Mouse (Mus musculus): ENCODE measurements around the gene Usp33. TPM values are rescaled to one million over a fixed set of nuclear protein-coding genes. Genes with fewer than 3 reads are reported as not detected.

Usp33 gene
- polyA plus RNA-seq, 1 experiment from 2014 or later: 79.1 TPM

GRCm38 (mm10) chr3:152395350-152396277, 49.3 kb downstream of the Usp33 start, which contains the start of gene Zzz3:
Zzz3 (plus strand) TSS chr3:152395473.
- H3K9me3 ChIP-seq: no peaks in the 10 kb centered on the region
- peak within 1 kb of the TSS; percentile 83 for H3K4me2 ChIP-seq (replicated peaks)
- H3K4me3 ChIP-seq (replicated peaks): peak within 1 kb of the TSS; percentile 81
- WGBS: under 1% methylated on average over 75 of the region's 108 CpGs
- peak within 1 kb of the TSS; percentile 99 for H3K27ac ChIP-seq
- no peaks in the 10 kb centered on the region for H3K27me3 ChIP-seq
- ATAC-seq: peak; percentile 94
- peaks cover 29% of the 10 kb centered on the region for H3K4me1 ChIP-seq (replicated peaks)
- H3K36me3 ChIP-seq: peaks cover 15% of the 10 kb centered on the region
- peak within 1 kb of the TSS; percentile 88 for H3K9ac ChIP-seq (replicated peaks)

- under 1% methylated on average over 54 of the region's 102 CpGs for WGBS
- Histone ChIP-seq H3K9me3 (no peaks in the 10 kb centered on the region), H3K4me3 (replicated peaks) (peak overlapping the region; percentile 81), H3K9ac (replicated peaks) (peak overlapping the region; percentile 88), H3K36me3 (peaks cover 10% of the 10 kb centered on the region), H3K27ac (peak overlapping the region; percentile 99), H3K27me3 (no peaks in the 10 kb centered on the region), H3K4me2 (replicated peaks) (peak overlapping the region; percentile 83), H3K4me1 (replicated peaks) (peaks cover 30% of the 10 kb centered on the region)
- ATAC-seq: peak; percentile 91
Observed at GRCm38 (mm10) chr3:152396278-152396987, 50.2 kb downstream of the Usp33 start.

- Histone ChIP-seq H3K4me2 (replicated peaks) (peak overlapping the region; percentile 83), H3K9ac (replicated peaks) (peak overlapping the region; percentile 88), H3K9me3 (no peaks in the 10 kb centered on the region), H3K27me3 (no peaks in the 10 kb centered on the region), H3K4me1 (replicated peaks) (peaks cover 34% of the 10 kb centered on the region), H3K36me3 (peaks cover 7% of the 10 kb centered on the region; the same call in 1 of the 2 replicates), H3K4me3 (replicated peaks) (peak overlapping the region; percentile 81), H3K27ac (peak overlapping the region; percentile 99)
- no peak; the same call in 1 of the 2 replicates for ATAC-seq
- WGBS: 1% methylated on average over 10 of the region's 10 CpGs
Observed at GRCm38 (mm10) chr3:152396988-152397314, 50.7 kb downstream of the Usp33 start.

GRCm38 (mm10) chr3:152397335-152397940, 51.2 kb downstream of the Usp33 start:
- Histone ChIP-seq H3K9me3 (no peaks in the 10 kb centered on the region), H3K4me3 (replicated peaks) (peak overlapping the region; percentile 81), H3K27me3 (no peaks in the 10 kb centered on the region), H3K9ac (replicated peaks) (peak overlapping the region; percentile 88), H3K36me3 (peaks cover 5% of the 10 kb centered on the region; the same call in 1 of the 2 replicates), H3K27ac (no peak overlapping the region; the same call in 1 of the 2 replicates), H3K4me2 (replicated peaks) (peak overlapping the region; percentile 83), H3K4me1 (replicated peaks) (peaks cover 39% of the 10 kb centered on the region)
- WGBS: 66% methylated on average over 9 of the region's 9 CpGs
- ATAC-seq: no peak

GRCm38 (mm10) chr3:152400441-152400840, 54.2 kb downstream of the Usp33 start:
- no peak overlapping the region for H3K9ac ChIP-seq (replicated peaks)
- H3K9me3 ChIP-seq: no peaks in the 10 kb centered on the region
- 91% methylated on average over 5 of the region's 5 CpGs for WGBS
- no peak overlapping the region for H3K27ac ChIP-seq
- no peaks in the 10 kb centered on the region for H3K36me3 ChIP-seq
- no peaks in the 10 kb centered on the region for H3K27me3 ChIP-seq
- peaks cover 28% of the 10 kb centered on the region for H3K4me1 ChIP-seq (replicated peaks)
- no peak overlapping the region for H3K4me2 ChIP-seq (replicated peaks)
- H3K4me3 ChIP-seq (replicated peaks): no peak overlapping the region
- no peak for ATAC-seq

- ATAC-seq: no peak
- Histone ChIP-seq H3K4me3 (replicated peaks) (no peak overlapping the region), H3K9ac (replicated peaks) (no peak overlapping the region), H3K27ac (no peak overlapping the region), H3K27me3 (no peaks in the 10 kb centered on the region), H3K4me2 (replicated peaks) (no peak overlapping the region), H3K4me1 (replicated peaks) (peaks cover 28% of the 10 kb centered on the region), H3K36me3 (no peaks in the 10 kb centered on the region), H3K9me3 (no peaks in the 10 kb centered on the region)
- WGBS: 89% methylated on average over 3 of the region's 3 CpGs
Observed at GRCm38 (mm10) chr3:152400875-152401274, 54.6 kb downstream of the Usp33 start.

- WGBS: 86% methylated on average over 7 of the region's 7 CpGs
- no peak overlapping the region for H3K4me2 ChIP-seq (replicated peaks)
- no peak overlapping the region for H3K4me3 ChIP-seq (replicated peaks)
- no peaks in the 10 kb centered on the region for H3K9me3 ChIP-seq
- ATAC-seq: no peak
- peaks cover 26% of the 10 kb centered on the region for H3K4me1 ChIP-seq (replicated peaks)
- H3K9ac ChIP-seq (replicated peaks): no peak overlapping the region
- H3K27me3 ChIP-seq: no peaks in the 10 kb centered on the region
- H3K27ac ChIP-seq: no peak overlapping the region
- H3K36me3 ChIP-seq: no peaks in the 10 kb centered on the region
Observed at GRCm38 (mm10) chr3:152401964-152402670, 55.8 kb downstream of the Usp33 start.

GRCm38 (mm10) chr3:152402671-152403066, 56.4 kb downstream of the Usp33 start:
- H3K4me2 ChIP-seq (replicated peaks): no peak overlapping the region
- no peak overlapping the region for H3K9ac ChIP-seq (replicated peaks)
- H3K4me1 ChIP-seq (replicated peaks): peaks cover 20% of the 10 kb centered on the region
- no peaks in the 10 kb centered on the region for H3K9me3 ChIP-seq
- no peak for ATAC-seq
- no peaks in the 10 kb centered on the region for H3K36me3 ChIP-seq
- 95% methylated on average over 3 of the region's 3 CpGs for WGBS
- H3K27me3 ChIP-seq: no peaks in the 10 kb centered on the region
- H3K27ac ChIP-seq: no peak overlapping the region
- H3K4me3 ChIP-seq (replicated peaks): no peak overlapping the region

GRCm38 (mm10) chr3:152403827-152404226, 57.5 kb downstream of the Usp33 start:
- Histone ChIP-seq H3K4me2 (replicated peaks) (no peak overlapping the region), H3K4me1 (replicated peaks) (peaks cover 13% of the 10 kb centered on the region), H3K36me3 (no peaks in the 10 kb centered on the region), H3K27me3 (no peaks in the 10 kb centered on the region), H3K27ac (no peak overlapping the region), H3K4me3 (replicated peaks) (no peak overlapping the region), H3K9ac (replicated peaks) (no peak overlapping the region), H3K9me3 (no peaks in the 10 kb centered on the region)
- no peak for ATAC-seq
- WGBS: 61% methylated on average over 2 of the region's 2 CpGs

GRCm38 (mm10) chr3:152405420-152405819, 59.1 kb downstream of the Usp33 start:
- 95% methylated on average over 7 of the region's 7 CpGs for WGBS
- ATAC-seq: no peak
- H3K36me3 ChIP-seq: no peaks in the 10 kb centered on the region
- no peak overlapping the region for H3K9ac ChIP-seq (replicated peaks)
- H3K4me3 ChIP-seq (replicated peaks): no peak overlapping the region
- H3K27me3 ChIP-seq: no peaks in the 10 kb centered on the region
- no peak overlapping the region for H3K4me2 ChIP-seq (replicated peaks)
- no peaks in the 10 kb centered on the region for H3K9me3 ChIP-seq
- H3K27ac ChIP-seq: no peak overlapping the region
- peaks cover 13% of the 10 kb centered on the region for H3K4me1 ChIP-seq (replicated peaks)

GRCm38 (mm10) chr3:152405978-152406640, 59.8 kb downstream of the Usp33 start:
- WGBS: 88% methylated on average over 4 of the region's 4 CpGs
- H3K36me3 ChIP-seq: no peaks in the 10 kb centered on the region
- no peaks in the 10 kb centered on the region for H3K9me3 ChIP-seq
- H3K27me3 ChIP-seq: no peaks in the 10 kb centered on the region
- H3K27ac ChIP-seq: no peak overlapping the region
- ATAC-seq: no peak
- peaks cover 13% of the 10 kb centered on the region for H3K4me1 ChIP-seq (replicated peaks)
- no peak overlapping the region for H3K4me3 ChIP-seq (replicated peaks)
- no peak overlapping the region for H3K4me2 ChIP-seq (replicated peaks)
- no peak overlapping the region for H3K9ac ChIP-seq (replicated peaks)
